Mouse (Mus musculus): Measurements from ENCODE around the gene Higd1c.

GRCm38 (mm10) chr15:100424396-100425122 is 60.2 kb downstream of the Higd1c start, which contains the start of gene Slc11a2:
- TF ChIP-seq CTCF (IDR thresholded peaks at IDR 0.05; ENCODE audit: low read depth) (no peak), EP300 (IDR thresholded peaks at IDR 0.05; ENCODE audit: low read depth) (no peak)

All from liver, postnatal 0 days (tissue).